Mouse (Mus musculus): ENCODE measurements at regions not wholly inside any gene's neighbourhood (a gene's known extent, or its start where the extent isn't known, plus 50 kb on each side); places are given as distances from the start of the nearest gene placed in this dataset.

GRCm38 (mm10) chr7:133382032-133382712, 219.8 kb downstream of the Tex36 start:
- no peak for ATAC-seq (replicated peaks; ENCODE audit: poor library complexity)

- ATAC-seq (replicated peaks; ENCODE audit: poor library complexity), result no peak
These were observed 222.6 kb downstream of the Tex36 start for GRCm38 (mm10) chr7:133379373-133379772.

- no peak for ATAC-seq (replicated peaks; ENCODE audit: poor library complexity)
These were observed 223.6 kb downstream of the Tex36 start for GRCm38 (mm10) chr7:133378338-133378737.

- ATAC-seq (replicated peaks; ENCODE audit: poor library complexity), result no peak
These were observed 225.0 kb downstream of the Tex36 start for GRCm38 (mm10) chr7:133376833-133377484.

GRCm38 (mm10) chr7:133372695-133373094, 229.3 kb downstream of the Tex36 start:
- no peak for ATAC-seq (replicated peaks; ENCODE audit: poor library complexity)

- ATAC-seq (replicated peaks; ENCODE audit: poor library complexity), result no peak
These were observed 231.4 kb downstream of the Tex36 start for GRCm38 (mm10) chr7:133370542-133370941.

GRCm38 (mm10) chr7:133364601-133365000, 237.4 kb downstream of the Tex36 start:
- ATAC-seq (replicated peaks; ENCODE audit: poor library complexity), result no peak

- no peak for ATAC-seq (replicated peaks; ENCODE audit: poor library complexity)
These were observed 204.6 kb upstream of the Ctbp2 start for GRCm38 (mm10) chr7:133328717-133329116.

GRCm38 (mm10) chr7:133325548-133326190, 201.5 kb upstream of the Ctbp2 start:
- ATAC-seq (replicated peaks; ENCODE audit: poor library complexity), result no peak

GRCm38 (mm10) chr7:133323955-133324354, 199.8 kb upstream of the Ctbp2 start:
- ATAC-seq (replicated peaks; ENCODE audit: poor library complexity), result no peak

- ATAC-seq (replicated peaks; ENCODE audit: poor library complexity), result no peak
These were observed 193.4 kb upstream of the Ctbp2 start for GRCm38 (mm10) chr7:133317511-133317910.

GRCm38 (mm10) chr7:133316701-133317475, 192.7 kb upstream of the Ctbp2 start:
- no peak for ATAC-seq (replicated peaks; ENCODE audit: poor library complexity)

- ATAC-seq (replicated peaks; ENCODE audit: poor library complexity), result no peak
These were observed 191.3 kb upstream of the Ctbp2 start for GRCm38 (mm10) chr7:133315197-133316029.

- ATAC-seq (replicated peaks; ENCODE audit: poor library complexity), result no peak
These were observed 189.0 kb upstream of the Ctbp2 start for GRCm38 (mm10) chr7:133313115-133313514.

- no peak for ATAC-seq (replicated peaks; ENCODE audit: poor library complexity)
These were observed 187.1 kb upstream of the Ctbp2 start for GRCm38 (mm10) chr7:133311116-133311801.

- ATAC-seq (replicated peaks; ENCODE audit: poor library complexity), result no peak
These were observed 180.3 kb upstream of the Ctbp2 start for GRCm38 (mm10) chr7:133304461-133304860.

GRCm38 (mm10) chr7:133290471-133290870, 166.3 kb upstream of the Ctbp2 start:
- ATAC-seq (replicated peaks; ENCODE audit: poor library complexity), result no peak

GRCm38 (mm10) chr7:133288236-133288635, 164.1 kb upstream of the Ctbp2 start:
- no peak for ATAC-seq (replicated peaks; ENCODE audit: poor library complexity)

- ATAC-seq (replicated peaks; ENCODE audit: poor library complexity), result no peak
These were observed 162.7 kb upstream of the Ctbp2 start for GRCm38 (mm10) chr7:133286836-133287235.

- no peak for ATAC-seq (replicated peaks; ENCODE audit: poor library complexity)
These were observed 162.1 kb upstream of the Ctbp2 start for GRCm38 (mm10) chr7:133286216-133286615.

Data from megakaryocyte progenitor cell, adult 5-6 weeks (primary cell).